Mouse (Mus musculus) liver, embryonic 16.5 days (tissue): ENCODE measurements around the gene Tnpo2. TPM values are rescaled to one million over a fixed set of nuclear protein-coding genes. Genes with fewer than 3 reads are reported as not detected.

Source experiments
- ATAC-seq: fragments of 200-750 bp; cut with Nextera tagmentation; 2 replicates; pipeline ENCODE4 v1.8.0; 2017; ENCODE audit warnings: low read depth, mild to moderate bottlenecking, moderate number of reproducible peaks, moderate library complexity
- H3K27ac ChIP-seq: fragments of 300-500 bp; sonication (generic); 2 replicates; pipeline ENCODE4 v1.5.1; 2014; ENCODE audit warnings: mild to moderate bottlenecking, low read length
- H3K27me3 ChIP-seq: fragments of 300-500 bp; sonication (generic); 2 replicates; pipeline ENCODE4 v1.6.1; 2014; ENCODE audit warnings: low read depth, low read length, mixed read lengths; ENCODE audit not compliant: control insufficient read depth, insufficient read depth
- H3K36me3 ChIP-seq: fragments of 300-500 bp; sonication (generic); 2 replicates; pipeline ENCODE4 v1.6.1; 2014; ENCODE audit warnings: mild to moderate bottlenecking; ENCODE audit not compliant: control insufficient read depth, insufficient read depth
- H3K4me1 ChIP-seq: fragments of 300-500 bp; sonication (generic); 2 replicates; pipeline ENCODE4 v1.6.1; 2014; ENCODE audit warnings: low read depth, low read length, mixed read lengths; ENCODE audit not compliant: control insufficient read depth
- H3K4me2 ChIP-seq: fragments of 300-500 bp; sonication (generic); 2 replicates; pipeline ENCODE4 v1.6.1; 2014; ENCODE audit warnings: low read depth, low read length, mixed read lengths
- H3K4me3 ChIP-seq: fragments of 300-500 bp; sonication (generic); 2 replicates; pipeline ENCODE4 v1.5.1; 2014; ENCODE audit warnings: low read depth, mild to moderate bottlenecking, low read length
- H3K9ac ChIP-seq: fragments of 300-500 bp; sonication (generic); 2 replicates; pipeline ENCODE4 v1.6.1; 2014; ENCODE audit warnings: low read depth, low read length
- H3K9me3 ChIP-seq: fragments of 300-500 bp; sonication (generic); replicated peaks from 2 replicates; pipeline ENCODE4 v1.6.1; 2016; ENCODE audit warnings: low read length; ENCODE audit not compliant: control insufficient read depth
- WGBS: fragments of 180-500 bp; shearing (Covaris S2); extraction: QIAGEN DNeasy Blood & Tissue Kit; methylation state at CpG from one replicate; pipeline ENCODE4 v1.1.7; 2014; ENCODE audit not compliant: insufficient replicate concordance; 5-methylcytosine and 5-hydroxymethylcytosine counted together
- polyA plus RNA-seq: library from polyadenylated mRNA; unstranded; fragments of >200 nt; fragmentation: Nextera tagmentation; extraction: Ambion mirVana; gene quantifications from 2 replicates; pipeline ENCODE4 v1.2.1, GENCODE M21; 2015

The Tnpo2 gene
- 17.7 and 17.8 TPM in 2 replicates for polyA plus RNA-seq

GRCm38 (mm10) chr8:85036718-85037365, at the start of gene Tnpo2:
Gene Tnpo2, plus strand, starts transcription at chr8:85036915.
- peak within 1 kb of the TSS; percentile 76 for H3K4me3 ChIP-seq
- peak within 1 kb of the TSS; percentile 97 for H3K27ac ChIP-seq
- H3K36me3 ChIP-seq: peaks cover 33% of the 10 kb centered on the region
- H3K9me3 ChIP-seq: no peaks in the 10 kb centered on the region
- H3K4me1 ChIP-seq: peaks cover 53% of the 10 kb centered on the region
- WGBS: under 1% methylated on average over 58 of the region's 59 CpGs
- peak within 1 kb of the TSS; percentile 90 for H3K9ac ChIP-seq
- no peaks in the 10 kb centered on the region for H3K27me3 ChIP-seq
- peak within 1 kb of the TSS; percentile 90 for H3K4me2 ChIP-seq
- ATAC-seq: peak; percentile 91

GRCm38 (mm10) chr8:84987388-84987787, 49.3 kb upstream of the Tnpo2 start:
- Histone ChIP-seq H3K27ac (no peak overlapping the region), H3K4me3 (no peak overlapping the region), H3K4me1 (peaks cover 60% of the 10 kb centered on the region), H3K27me3 (no peaks in the 10 kb centered on the region), H3K4me2 (no peak overlapping the region), H3K9ac (no peak overlapping the region), H3K9me3 (no peaks in the 10 kb centered on the region), H3K36me3 (no peaks in the 10 kb centered on the region)
- ATAC-seq: no peak
- WGBS: 66% methylated on average over 5 of the region's 5 CpGs

GRCm38 (mm10) chr8:84987903-84988302, 48.8 kb upstream of the Tnpo2 start:
- no peaks in the 10 kb centered on the region for H3K27me3 ChIP-seq
- peaks cover 57% of the 10 kb centered on the region for H3K4me1 ChIP-seq
- H3K9me3 ChIP-seq: no peaks in the 10 kb centered on the region
- no peaks in the 10 kb centered on the region for H3K36me3 ChIP-seq
- no peak overlapping the region for H3K4me2 ChIP-seq
- no peak overlapping the region for H3K27ac ChIP-seq
- no peak for ATAC-seq
- 90% methylated on average over 2 of the region's 2 CpGs for WGBS
- H3K4me3 ChIP-seq: no peak overlapping the region
- H3K9ac ChIP-seq: no peak overlapping the region

GRCm38 (mm10) chr8:84989311-84989731, 47.4 kb upstream of the Tnpo2 start:
- Histone ChIP-seq H3K36me3 (no peaks in the 10 kb centered on the region), H3K4me1 (peaks cover 43% of the 10 kb centered on the region), H3K9me3 (no peaks in the 10 kb centered on the region), H3K27ac (peak overlapping the region; percentile 81), H3K4me2 (peak overlapping the region; percentile 96), H3K27me3 (no peaks in the 10 kb centered on the region), H3K4me3 (peak overlapping the region; percentile 71), H3K9ac (peak overlapping the region; percentile 81)
- no peak for ATAC-seq
- WGBS: 9% methylated on average over 15 of the region's 15 CpGs

- peak; percentile 67 for ATAC-seq
- Histone ChIP-seq H3K36me3 (no peaks in the 10 kb centered on the region), H3K4me2 (peak overlapping the region; percentile 96), H3K4me1 (peaks cover 38% of the 10 kb centered on the region), H3K27ac (peak overlapping the region; percentile 81), H3K9me3 (no peaks in the 10 kb centered on the region), H3K4me3 (peak overlapping the region; percentile 71), H3K9ac (peak overlapping the region; percentile 81), H3K27me3 (no peaks in the 10 kb centered on the region)
- 0% methylated on average over 15 of the region's 15 CpGs for WGBS
Measured at GRCm38 (mm10) chr8:84989810-84990209, 46.9 kb upstream of the Tnpo2 start.

- peaks cover 33% of the 10 kb centered on the region for H3K4me1 ChIP-seq
- H3K27ac ChIP-seq: peak within 1 kb of the TSS; percentile 81
- no peaks in the 10 kb centered on the region for H3K36me3 ChIP-seq
- peak within 1 kb of the TSS; percentile 81 for H3K9ac ChIP-seq
- WGBS: 0% methylated on average over 28 of the region's 28 CpGs
- H3K27me3 ChIP-seq: no peaks in the 10 kb centered on the region
- peak; percentile 81 for ATAC-seq
- peak within 1 kb of the TSS; percentile 96 for H3K4me2 ChIP-seq
- no peaks in the 10 kb centered on the region for H3K9me3 ChIP-seq
- H3K4me3 ChIP-seq: peak within 1 kb of the TSS; percentile 71
Measured at GRCm38 (mm10) chr8:84990349-84990748, 46.4 kb upstream of the Tnpo2 start, which contains the start of gene Hook2. Gene Hook2, plus strand, starts transcription at chr8:84990603.

- peak overlapping the region; percentile 81 for H3K9ac ChIP-seq
- peak overlapping the region; percentile 77 for H3K27ac ChIP-seq
- H3K4me2 ChIP-seq: peak overlapping the region; percentile 96
- H3K27me3 ChIP-seq: no peaks in the 10 kb centered on the region
- no peaks in the 10 kb centered on the region for H3K36me3 ChIP-seq
- 4% methylated on average over 15 of the region's 15 CpGs for WGBS
- no peaks in the 10 kb centered on the region for H3K9me3 ChIP-seq
- peak; percentile 50 for ATAC-seq
- H3K4me3 ChIP-seq: peak overlapping the region; percentile 71
- H3K4me1 ChIP-seq: peaks cover 28% of the 10 kb centered on the region
Measured at GRCm38 (mm10) chr8:84990836-84991235, 45.9 kb upstream of the Tnpo2 start.

- no peak overlapping the region for H3K4me2 ChIP-seq
- no peak overlapping the region for H3K9ac ChIP-seq
- no peak overlapping the region for H3K4me3 ChIP-seq
- no peaks in the 10 kb centered on the region for H3K27me3 ChIP-seq
- peaks cover 19% of the 10 kb centered on the region for H3K4me1 ChIP-seq
- no peaks in the 10 kb centered on the region for H3K9me3 ChIP-seq
- H3K27ac ChIP-seq: no peak overlapping the region
- ATAC-seq: no peak
- 80% methylated on average over 9 of the region's 9 CpGs for WGBS
- no peaks in the 10 kb centered on the region for H3K36me3 ChIP-seq
Measured at GRCm38 (mm10) chr8:84994375-84994774, 42.3 kb upstream of the Tnpo2 start.

GRCm38 (mm10) chr8:84995680-84996079, 41.0 kb upstream of the Tnpo2 start:
- H3K9me3 ChIP-seq: no peaks in the 10 kb centered on the region
- no peak for ATAC-seq
- 62% methylated on average over 25 of the region's 25 CpGs for WGBS
- H3K27ac ChIP-seq: no peak overlapping the region
- H3K27me3 ChIP-seq: no peaks in the 10 kb centered on the region
- no peak overlapping the region for H3K4me2 ChIP-seq
- H3K9ac ChIP-seq: no peak overlapping the region
- H3K4me3 ChIP-seq: no peak overlapping the region
- H3K4me1 ChIP-seq: peaks cover 15% of the 10 kb centered on the region
- H3K36me3 ChIP-seq: no peaks in the 10 kb centered on the region
